Mouse (Mus musculus) thymus, adult 2 months (tissue): ENCODE measurements around the gene Nt5dc3.

Experiments used
- CTCF ChIP-seq: fragments of 200-500 bp; IDR thresholded peaks from 2 replicates; pipeline ENCODE4 v1.5.1; 2012; ENCODE audit warnings: mild to moderate bottlenecking, control low read depth, low read length, moderate library complexity, borderline replicate concordance; ENCODE audit not compliant: control insufficient read depth, poor library complexity, insufficient read depth; ENCODE audit errors: extremely low read depth
- POLR2A ChIP-seq: fragments of 200-500 bp; IDR thresholded peaks from 2 replicates; pipeline ENCODE4 v1.6.1; 2012; ENCODE audit warnings: mild to moderate bottlenecking, low read length, control low read depth, moderate library complexity; ENCODE audit not compliant: control insufficient read depth, poor library complexity, insufficient read depth; ENCODE audit errors: extremely low read depth

- TF ChIP-seq CTCF (no peak), POLR2A (no peak)
These were observed 50.7 kb downstream of the Nt5dc3 start for GRCm38 (mm10) chr10:86829515-86829914.
